10 mouse cellular contexts compared by ENCODE assay signal in genomic region chr8:3355586-3355985, GRCm38 (mm10). TPM values are rescaled to one million over a fixed set of nuclear protein-coding genes. Genes with fewer than 3 reads are reported as not detected.
A peak's percentile ranks its signal among the peaks of the same experiment; 100 is the strongest.
DNase-seq lines count a peak whose midpoint lies in the region; ATAC-seq lines count a peak whose summit lies in the region.
"Had no signal": no experiment of that assay in that cellular context is flagged by ENCODE, and none has a peak within 500 bp of the region (broad histone marks: within the 10 kb centered on the region; RNA-seq: fewer than 3 reads in every experiment).

No protein-coding gene starts in this region.

- DNase-seq in CD4-positive, CD25-positive, alpha-beta regulatory T cell, adult 2 months (ENCODE audit: low read depth, low spot score) = peak; percentile 91
- DNase-seq in lung, postnatal 25 days (ENCODE audit: low spot score) = peak; percentile 79
- DNase-seq in spleen, postnatal 36 days (ENCODE audit: low spot score in 2 of 2) = peak; percentile 90 to 91
- no peak for DNase-seq in cerebellum, postnatal 36 days
- no peak for DNase-seq in c-Kit-positive CD71-positive TER-119-positive erythroid progenitor cells, embryonic 14.5 days (ENCODE audit: low spot score)
- no peak for DNase-seq in left cerebral cortex, postnatal 4 days
- DNase-seq in adipocyte (ENCODE audit: low spot score) = no peak
- DNase-seq: forebrain, postnatal 0 days had no signal

- peak; percentile 82 for ATAC-seq in activated CD4-positive, CD25-positive, alpha-beta regulatory T cell, adult 4 months
- ATAC-seq: forebrain, postnatal 0 days had no signal

- intact Hi-C loops in left cerebral cortex, postnatal 4 days (cut with DNase I) = no loop called here

RNA-seq across cellular contexts. Expression of gene A430078G23Rik, which starts 2.4 kb away (rescaled TPM):
- polyA plus RNA-seq in activated CD4-positive, CD25-positive, alpha-beta regulatory T cell, adult 4 months (2017; shearing (Covaris generic)) = 10 to 100 TPM; 33.8 to 34.2 TPM
- total RNA-seq in left cerebral cortex, postnatal 4 days (2021) = under 1 TPM in 1 of 2 experiments, not detected in 1; 0.30 TPM
- total RNA-seq: forebrain, postnatal 0 days had no signal
- polyA plus RNA-seq: cortical plate, adult 2 months; forebrain, postnatal 0 days had no signal

RNA-seq across cellular contexts. Expression of gene Arhgef18, which starts 37.2 kb away (rescaled TPM):
- 10 to 100 TPM; 23.2 to 30.6 TPM for polyA plus RNA-seq in activated CD4-positive, CD25-positive, alpha-beta regulatory T cell, adult 4 months (2017; shearing (Covaris generic))
- total RNA-seq in left cerebral cortex, postnatal 4 days (2021) = 10 to 100 TPM; 37.1 to 38.9 TPM

Comparison
In these comparisons a context has a peak if more than half of its experiments do, and no peak if none do; other contexts are left out.
1. DNase-seq: peak in CD4-positive, CD25-positive, alpha-beta regulatory T cell, adult 2 months (single experiment), lung, postnatal 25 days (single experiment) and spleen, postnatal 36 days (2 of 2); none in cerebellum, postnatal 36 days (0 of 2), c-Kit-positive CD71-positive TER-119-positive erythroid progenitor cells, embryonic 14.5 days (single experiment), left cerebral cortex, postnatal 4 days (single experiment) and adipocyte (single experiment).